ENCODE assay signal across 8 mouse cellular contexts in the genomic region with DNA sequence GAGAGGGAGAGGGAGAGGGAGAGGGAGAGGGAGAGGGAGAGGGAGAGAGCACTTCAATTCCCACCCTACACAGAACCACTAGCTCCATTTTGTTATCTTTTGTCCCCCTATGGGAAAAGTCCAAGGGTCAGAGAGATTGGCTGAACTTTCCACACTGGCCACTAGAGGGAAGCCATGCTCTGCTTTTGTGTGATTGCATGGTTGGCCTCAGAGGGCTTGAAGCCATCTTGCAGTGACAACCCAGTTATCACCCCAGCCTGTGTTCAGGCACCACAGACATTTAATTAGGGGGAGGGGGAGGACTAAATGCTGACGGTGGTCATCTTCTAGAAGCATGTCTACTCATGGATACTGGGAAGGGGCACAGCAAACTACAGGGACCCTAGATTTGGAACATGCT.
DNase-seq lines count a peak whose midpoint lies in the region; ATAC-seq and TF ChIP-seq lines count a peak whose summit lies in the region.

No protein-coding gene starts in this region.

- TF ChIP-seq CTCF in heart, postnatal 0 days (IDR thresholded peaks at IDR 0.05; ENCODE audit: low read depth): peak; percentile 93

- H3K4me1 ChIP-seq in heart, postnatal 0 days (ENCODE audit: control insufficient read depth, insufficient read depth): peaks cover 10% of the 10 kb centered on the region; the same call in 1 of the 2 replicates
- no peaks in the 10 kb centered on the region for H3K4me1 ChIP-seq in liver, embryonic 16.5 days (ENCODE audit: control insufficient read depth, low read depth, low read length)

- H3K9me3 ChIP-seq in heart, postnatal 0 days (replicated peaks; ENCODE audit: control insufficient read depth, low read length): no peaks in the 10 kb centered on the region; the same call in 1 of the 2 replicates
- peaks cover 2% of the 10 kb centered on the region; the same call in 1 of the 2 replicates for H3K9me3 ChIP-seq in liver, embryonic 16.5 days (replicated peaks; ENCODE audit: control insufficient read depth, low read length)

- no peaks in the 10 kb centered on the region for H3K36me3 ChIP-seq in heart, postnatal 0 days (replicated peaks; ENCODE audit: control insufficient read depth, insufficient read depth, low read length)
- H3K36me3 ChIP-seq in liver, embryonic 16.5 days (ENCODE audit: control insufficient read depth, insufficient read depth): no peaks in the 10 kb centered on the region

- no peak overlapping the region for H3K9ac ChIP-seq in heart, postnatal 0 days (replicated peaks; ENCODE audit: low read depth, low read length)
- H3K9ac ChIP-seq in liver, embryonic 16.5 days (ENCODE audit: low read depth, low read length): no peak overlapping the region

- ATAC-seq in heart, postnatal 0 days (ENCODE audit: insufficient read depth, low read depth): peak; percentile 58
- peak; percentile 51 for ATAC-seq in liver, embryonic 16.5 days (ENCODE audit: low read depth)

- DNase-seq in CD4-positive, CD25-positive, alpha-beta regulatory T cell, adult 2 months (ENCODE audit: low read depth, low spot score): peak; percentile 80
- peak; percentile 86 for DNase-seq in adrenal gland, postnatal 14 days
- DNase-seq in embryo, embryonic 9.5 days (ENCODE audit: extremely low spot score): peak; percentile 78
- DNase-seq in heart, postnatal 0 days (ENCODE audit: low spot score): peak; percentile 72
- peak; percentile 79 for DNase-seq in kidney, postnatal 14 days
- DNase-seq in natural killer cell, adult 2 months (ENCODE audit: low spot score in 2 of 2): peak; percentile 53 to 70
- peak; percentile 63 to 75 for DNase-seq in spleen, postnatal 36 days (ENCODE audit: low spot score in 2 of 2)

- no peaks in the 10 kb centered on the region for H3K27me3 ChIP-seq in heart, postnatal 0 days (ENCODE audit: control insufficient read depth, insufficient read depth, low read length)
- no peaks in the 10 kb centered on the region for H3K27me3 ChIP-seq in liver, embryonic 16.5 days (ENCODE audit: control insufficient read depth, insufficient read depth, low read depth, low read length)

- TF ChIP-seq EP300 in heart, postnatal 0 days (IDR thresholded peaks at IDR 0.05; ENCODE audit: low read depth): no peak

- H3K4me2 ChIP-seq in heart, postnatal 0 days (ENCODE audit: low read depth, low read length): no peak overlapping the region
- no peak overlapping the region for H3K4me2 ChIP-seq in liver, embryonic 16.5 days (ENCODE audit: low read depth, low read length)

- WGBS in heart, postnatal 0 days: 0% methylated on average over 1 of the region's 1 CpGs
- WGBS in liver, embryonic 16.5 days (ENCODE audit: insufficient replicate concordance): 0% methylated on average over 1 of the region's 1 CpGs

- H3K27ac ChIP-seq in heart, postnatal 0 days (ENCODE audit: low read depth): no peak overlapping the region
- H3K27ac ChIP-seq in liver, embryonic 16.5 days (ENCODE audit: low read length): no peak overlapping the region

- no peak overlapping the region for H3K4me3 ChIP-seq in heart, postnatal 0 days (ENCODE audit: low read depth, low read length)
- H3K4me3 ChIP-seq in liver, embryonic 16.5 days (ENCODE audit: low read depth, low read length): no peak overlapping the region
